In the genomic region with DNA sequence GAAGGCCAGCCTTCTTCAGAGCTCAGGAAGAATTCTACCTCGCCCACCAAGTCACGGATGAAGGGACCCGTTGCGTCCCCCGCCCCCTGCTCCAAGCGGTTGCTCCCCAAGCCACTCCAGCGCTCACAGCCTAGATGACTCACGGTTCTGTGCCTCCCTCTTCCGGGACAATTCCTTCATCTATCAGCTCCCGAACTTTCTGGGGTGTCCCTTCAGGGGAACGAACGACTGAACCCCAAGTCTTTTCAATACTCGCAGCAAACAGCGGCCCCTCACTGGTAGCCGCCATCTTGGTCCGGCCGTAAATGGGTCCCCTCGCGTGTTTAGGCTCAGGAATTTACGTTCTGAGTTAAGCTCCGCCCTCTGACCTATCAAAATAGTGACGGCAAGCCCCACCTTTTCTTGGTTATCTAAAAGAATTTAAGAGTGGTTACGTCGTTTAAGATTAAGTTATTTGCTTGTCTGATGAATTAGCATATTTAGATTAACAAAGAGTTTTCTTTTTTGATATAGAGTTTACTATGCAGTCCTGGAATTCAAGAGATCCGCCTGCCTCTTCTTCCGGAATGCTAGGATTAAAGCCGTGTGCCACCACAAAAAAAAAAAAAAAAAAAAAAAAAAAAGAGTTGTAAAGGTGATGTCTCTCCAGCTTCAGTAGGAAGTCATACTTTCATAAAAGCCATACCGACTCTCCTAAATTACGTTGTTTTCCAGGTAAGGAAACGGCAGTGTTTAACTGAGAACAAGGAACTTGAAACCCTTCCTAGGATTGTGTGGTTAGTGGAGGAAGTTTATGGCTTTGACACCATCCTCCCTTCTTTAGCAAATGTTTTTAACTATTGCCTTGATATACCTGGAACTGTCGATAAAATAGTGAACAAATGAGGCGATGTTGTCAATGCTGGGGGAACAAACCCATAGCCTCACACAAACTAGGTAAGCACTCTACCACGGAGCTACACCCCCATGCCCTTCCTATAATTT, we compare ENCODE assay signal across 7 mouse cellular contexts. TPM values are rescaled to one million over a fixed set of nuclear protein-coding genes. Genes with fewer than 3 reads are reported as not detected.
DNase-seq lines count a peak whose midpoint lies in the region; ATAC-seq and TF ChIP-seq lines count a peak whose summit lies in the region.

A gene (minus strand): TSS at position 315 of the 984 bp plus-strand sequence.

- no peaks in the 10 kb centered on the region for H3K27me3 ChIP-seq in intestine, postnatal 0 days (replicated peaks; ENCODE audit: control insufficient read depth, insufficient read depth, low read length)
- H3K27me3 ChIP-seq in midbrain, embryonic 12.5 days, result no peaks in the 10 kb centered on the region
- H3K27me3 ChIP-seq in small intestine, adult 2 months (ENCODE audit: control insufficient read depth, insufficient read depth, low read length), result no peaks in the 10 kb centered on the region

- intact Hi-C loops in left cerebral cortex, postnatal 4 days (cut with DNase I), result no loop called here

- TF ChIP-seq CTCF in intestine, postnatal 0 days (IDR thresholded peaks at IDR 0.05; ENCODE audit: low read depth), result no peak
- no peak for TF ChIP-seq CTCF in small intestine, adult 2 months (IDR thresholded peaks at IDR 0.05; ENCODE audit: extremely low read depth, insufficient read length, insufficient replicate concordance, low read depth, low read length)

- H3K4me3 ChIP-seq in intestine, postnatal 0 days (ENCODE audit: low read depth, low read length), result peak within 1 kb of the TSS; percentile 95
- H3K4me3 ChIP-seq in midbrain, embryonic 12.5 days, result peak within 1 kb of the TSS; percentile 83
- H3K4me3 ChIP-seq in small intestine, adult 2 months (ENCODE audit: low read depth, low read length), result peak within 1 kb of the TSS; percentile 67

- peak; percentile 58; the same call in 1 of the 2 replicates for TF ChIP-seq POLR2A in small intestine, adult 2 months (IDR thresholded peaks at IDR 0.05; ENCODE audit: low read depth, low read length)

- ATAC-seq in intestine, postnatal 0 days, result peak; percentile 79
- peak; percentile 76 for ATAC-seq in midbrain, embryonic 12.5 days (ENCODE audit: low FRiP score, low read depth)

- H3K36me3 ChIP-seq in intestine, postnatal 0 days (ENCODE audit: control insufficient read depth, insufficient read depth), result peaks cover 10% of the 10 kb centered on the region; the same call in 1 of the 2 replicates
- H3K36me3 ChIP-seq in midbrain, embryonic 12.5 days, result peaks cover 13% of the 10 kb centered on the region
- H3K36me3 ChIP-seq in small intestine, adult 2 months (ENCODE audit: control insufficient read depth, insufficient read depth, low read length), result peaks cover 4% of the 10 kb centered on the region

- no peaks in the 10 kb centered on the region for H3K4me1 ChIP-seq in intestine, postnatal 0 days (replicated peaks; ENCODE audit: control insufficient read depth, insufficient read depth, low read length)
- peaks cover 5% of the 10 kb centered on the region; the same call in 1 of the 2 replicates for H3K4me1 ChIP-seq in midbrain, embryonic 12.5 days
- H3K4me1 ChIP-seq in small intestine, adult 2 months (ENCODE audit: control insufficient read depth, insufficient read depth, insufficient read length, low read length), result no peaks in the 10 kb centered on the region

- H3K9ac ChIP-seq in intestine, postnatal 0 days (ENCODE audit: low read depth, low read length), result peak within 1 kb of the TSS; percentile 66
- peak within 1 kb of the TSS; percentile 70 for H3K9ac ChIP-seq in midbrain, embryonic 12.5 days (replicated peaks)

- H3K27ac ChIP-seq in intestine, postnatal 0 days (ENCODE audit: low read depth, low read length), result peak within 1 kb of the TSS; percentile 81
- H3K27ac ChIP-seq in midbrain, embryonic 12.5 days (replicated peaks), result no peak within 1 kb of the TSS; the same call in 1 of the 2 replicates
- H3K27ac ChIP-seq in small intestine, adult 2 months (ENCODE audit: insufficient read depth, low read depth, low read length), result no peak within 1 kb of the TSS

- H3K4me2 ChIP-seq in intestine, postnatal 0 days (replicated peaks; ENCODE audit: low read depth), result peak within 1 kb of the TSS; percentile 70
- peak within 1 kb of the TSS; percentile 57 for H3K4me2 ChIP-seq in midbrain, embryonic 12.5 days (replicated peaks)

- DNase-seq in adrenal gland, postnatal 10 days, result peak; percentile 87
- DNase-seq in embryo, embryonic 9.5 days (ENCODE audit: extremely low spot score), result peak; percentile 83
- DNase-seq in gonadal fat pad, adult 2 months (ENCODE audit: low read depth), result no peak
- peak; percentile 63 for DNase-seq in left cerebral cortex, postnatal 4 days

- no peaks in the 10 kb centered on the region for H3K9me3 ChIP-seq in intestine, postnatal 0 days (ENCODE audit: control insufficient read depth)
- H3K9me3 ChIP-seq in midbrain, embryonic 12.5 days, result no peaks in the 10 kb centered on the region

- 11% methylated on average over 33 of the region's 33 CpGs for WGBS in intestine, postnatal 0 days
- 19% methylated on average over 33 of the region's 33 CpGs for WGBS in midbrain, embryonic 12.5 days
- WGBS in small intestine, adult 2 months, result 7% methylated on average over 33 of the region's 33 CpGs

RNA-seq across cellular contexts. Expression of the gene that starts here (rescaled TPM):
- total RNA-seq in adrenal gland, postnatal 10 days (2021), result 10 to 100 TPM; 20.6 to 25.3 TPM
- polyA plus RNA-seq in gonadal fat pad, adult 2 months (2012; rRNA removed), result 12.1 and 12.5 TPM in 2 replicates
- polyA plus RNA-seq in intestine, postnatal 0 days (2015; fragmentation: Nextera tagmentation; extraction: Ambion mirVana), result 14.9 and 15.1 TPM in 2 replicates
- 10 to 100 TPM; 38.1 to 39.7 TPM for total RNA-seq in left cerebral cortex, postnatal 4 days (2021)
- polyA plus RNA-seq in midbrain, embryonic 12.5 days (2016; fragmentation: Nextera tagmentation; extraction: Ambion mirVana), result 62.1 and 69.4 TPM in 2 replicates
- polyA plus RNA-seq in small intestine, adult 2 months (2012; rRNA removed), result 2.5 and 5.9 TPM in 2 replicates
